Mouse (Mus musculus) right cerebral cortex, postnatal 10 days (tissue): Measurements from ENCODE around the gene Cmtm8.

Source experiments
- DNase-seq, 2 experiments: peaks; one replicate each; pipeline ENCODE4 v3.0.0; 2021; ENCODE audit warnings: low spot score in 2 of 2

Gene Cmtm8

GRCm38 (mm10) chr9:114787134-114787533 lies 56.8 kb downstream of the Cmtm8 start:
- DNase-seq, result no peak

- no peak for DNase-seq
Observed at GRCm38 (mm10) chr9:114785432-114786125, 58.4 kb downstream of the Cmtm8 start.

- peak; percentile 47 to 52 for DNase-seq
Observed at GRCm38 (mm10) chr9:114781526-114782212, 62.3 kb downstream of the Cmtm8 start, which contains the start of gene Cmtm7. Cmtm7 (minus strand) TSS chr9:114781856.

GRCm38 (mm10) chr9:114780746-114781525 lies 63.0 kb downstream of the Cmtm8 start:
- DNase-seq, result peak; percentile 63 to 74

GRCm38 (mm10) chr9:114779984-114780745 lies 63.8 kb downstream of the Cmtm8 start:
- DNase-seq, result no peak

GRCm38 (mm10) chr9:114778877-114779276 lies 65.1 kb downstream of the Cmtm8 start:
- no peak for DNase-seq

- no peak for DNase-seq
Observed at GRCm38 (mm10) chr9:114778047-114778390, 65.9 kb downstream of the Cmtm8 start.

GRCm38 (mm10) chr9:114777178-114778046 lies 66.5 kb downstream of the Cmtm8 start:
- DNase-seq, result no peak

GRCm38 (mm10) chr9:114776361-114776760 lies 67.6 kb downstream of the Cmtm8 start:
- no peak for DNase-seq

- DNase-seq, result peak; percentile 69 to 71
Observed at GRCm38 (mm10) chr9:114775272-114775671, 68.7 kb downstream of the Cmtm8 start.

GRCm38 (mm10) chr9:114774629-114775028 lies 69.3 kb downstream of the Cmtm8 start:
- DNase-seq, result no peak

- no peak for DNase-seq
Observed at GRCm38 (mm10) chr9:114771565-114771964, 72.4 kb downstream of the Cmtm8 start.

GRCm38 (mm10) chr9:114770224-114770623 lies 73.7 kb downstream of the Cmtm8 start:
- DNase-seq, result no peak

- DNase-seq, result no peak
Observed at GRCm38 (mm10) chr9:114768066-114768465, 75.9 kb downstream of the Cmtm8 start.

- DNase-seq, result no peak
Observed at GRCm38 (mm10) chr9:114767507-114767906, 76.4 kb downstream of the Cmtm8 start.

- peak; percentile 88 for DNase-seq
Observed at GRCm38 (mm10) chr9:114767030-114767429, 76.9 kb downstream of the Cmtm8 start.

GRCm38 (mm10) chr9:114763341-114763740 lies 80.6 kb downstream of the Cmtm8 start:
- no peak for DNase-seq

GRCm38 (mm10) chr9:114761848-114762247 lies 82.1 kb downstream of the Cmtm8 start:
- no peak for DNase-seq

GRCm38 (mm10) chr9:114760353-114760752 lies 83.6 kb downstream of the Cmtm8 start:
- DNase-seq, result no peak

GRCm38 (mm10) chr9:114759886-114760285 lies 84.1 kb downstream of the Cmtm8 start:
- no peak for DNase-seq

GRCm38 (mm10) chr9:114758801-114759200 lies 85.2 kb downstream of the Cmtm8 start:
- no peak for DNase-seq
